Mouse (Mus musculus) erythroid progenitor cell, adult 5-6 weeks (primary cell): ENCODE data around the gene Capn9. TPM values are rescaled to one million over a fixed set of nuclear protein-coding genes. Genes with fewer than 3 reads are reported as not detected.

Experiments used
- total RNA-seq, 2 experiments: library from RNA; stranded (forward) in 1 of 2; stranded (reverse) in 1 of 2; fragments of 150-400 nt in 1 of 2; fragments of 186-747, 209-891 nt in 1 of 2; gene quantifications; 2 replicates each; pipeline versions ENCODE4 v1.2.3 to v1.2.4; 2015 to 2017; ENCODE audit warnings: low replicate concordance in 2 of 2

Capn9 gene
- total RNA-seq, 2 experiments from 2014 or later, result not detected

Other genes with a start within 250 kb of the Capn9 start
- gene Pgbd5, start 136.5 kb upstream of the Capn9 start, total RNA-seq (2015; ENCODE audit: low replicate concordance), result not detected in 2 replicates
- gene Pgbd5, start 136.5 kb upstream of the Capn9 start, total RNA-seq (2017; ENCODE audit: low replicate concordance), result not detected in 2 replicates
- 6.7 and 9.4 TPM in 2 replicates for gene Cog2, start 55.3 kb upstream of the Capn9 start, total RNA-seq (2015; ENCODE audit: low replicate concordance)
- 14.5 and 18.4 TPM in 2 replicates for gene Cog2, start 55.3 kb upstream of the Capn9 start, total RNA-seq (2017; ENCODE audit: low replicate concordance)
- 1.1 and 2.5 TPM in 2 replicates for gene Agt, start 6.4 kb upstream of the Capn9 start, total RNA-seq (2015; ENCODE audit: low replicate concordance)
- gene Agt, start 6.4 kb upstream of the Capn9 start, total RNA-seq (2017; ENCODE audit: low replicate concordance), result not detected in 2 replicates
- 38.6 and 42.8 TPM in 2 replicates for gene 2310022B05Rik, start 87.3 kb downstream of the Capn9 start, total RNA-seq (2015; ENCODE audit: low replicate concordance)
- gene 2310022B05Rik, start 87.3 kb downstream of the Capn9 start, total RNA-seq (2017; ENCODE audit: low replicate concordance), result 12.5 and 17.8 TPM in 2 replicates
- gene Ttc13, start 145.9 kb downstream of the Capn9 start, total RNA-seq (2015; ENCODE audit: low replicate concordance), result 26.3 and 34.8 TPM in 2 replicates
- 25.9 and 26.0 TPM in 2 replicates for gene Ttc13, start 145.9 kb downstream of the Capn9 start, total RNA-seq (2017; ENCODE audit: low replicate concordance)
- gene Arv1, start 146.0 kb downstream of the Capn9 start, total RNA-seq (2015; ENCODE audit: low replicate concordance), result 1.7 TPM in 1 of 2 replicates, not detected in the other
- gene Arv1, start 146.0 kb downstream of the Capn9 start, total RNA-seq (2017; ENCODE audit: low replicate concordance), result 2.3 TPM in 1 of 2 replicates, not detected in the other
- gene Fam89a, start 175.7 kb downstream of the Capn9 start, total RNA-seq (2015; ENCODE audit: low replicate concordance), result not detected in 2 replicates
- not detected in 2 replicates for gene Fam89a, start 175.7 kb downstream of the Capn9 start, total RNA-seq (2017; ENCODE audit: low replicate concordance)
- not detected in 2 replicates for gene Trim67, start 217.0 kb downstream of the Capn9 start, total RNA-seq (2015; ENCODE audit: low replicate concordance)
- gene Trim67, start 217.0 kb downstream of the Capn9 start, total RNA-seq (2017; ENCODE audit: low replicate concordance), result not detected in 2 replicates